In genomic region chr11:107325739-107326725, GRCm38 (mm10) we compare ENCODE assay signal across 8 mouse cellular contexts.
DNase-seq lines count a peak whose midpoint lies in the region; ATAC-seq lines count a peak whose summit lies in the region.
"Had no signal": no experiment of that assay in that cellular context is flagged by ENCODE, and none has a peak within 500 bp of the region (broad histone marks: within the 10 kb centered on the region; RNA-seq: fewer than 3 reads in every experiment).

No protein-coding gene starts in this region.

- 50% methylated on average over 14 of the region's 14 CpGs for WGBS in neural tube, embryonic 11.5 days
- 56% methylated on average over 14 of the region's 14 CpGs for WGBS in embryonic facial prominence, embryonic 10.5 days
- 22% methylated on average over 14 of the region's 14 CpGs for WGBS in hindbrain, embryonic 16.5 days

- no peak overlapping the region for H3K4me2 ChIP-seq in neural tube, embryonic 11.5 days (ENCODE audit: low read depth)
- no peak overlapping the region for H3K4me2 ChIP-seq in hindbrain, embryonic 16.5 days (ENCODE audit: low read length)

- no peak for ATAC-seq in neural tube, embryonic 11.5 days (ENCODE audit: insufficient read depth, low FRiP score, low TSS enrichment)
- ATAC-seq in hindbrain, embryonic 16.5 days, result peak; percentile 55; the same call in 1 of the 2 replicates

- no peaks in the 10 kb centered on the region for H3K27me3 ChIP-seq in neural tube, embryonic 11.5 days (ENCODE audit: control insufficient read depth, insufficient read depth, low read length)
- H3K27me3 ChIP-seq in embryonic facial prominence, embryonic 10.5 days (replicated peaks; ENCODE audit: low read depth, poor library complexity, severe bottlenecking), result no peaks in the 10 kb centered on the region
- H3K27me3 ChIP-seq in hindbrain, embryonic 16.5 days (replicated peaks; ENCODE audit: control insufficient read depth, insufficient read depth, low read length), result no peaks in the 10 kb centered on the region

- no peaks in the 10 kb centered on the region for H3K4me1 ChIP-seq in neural tube, embryonic 11.5 days (ENCODE audit: control insufficient read depth, insufficient read depth, low read length)
- H3K4me1 ChIP-seq in embryonic facial prominence, embryonic 10.5 days, result peaks cover 8% of the 10 kb centered on the region
- 0 out of 2 replicates have a peak, but pooled peaks cover 2% of the 10 kb centered on the region for H3K4me1 ChIP-seq in hindbrain, embryonic 16.5 days (ENCODE audit: control insufficient read depth, insufficient read depth, low read depth, low read length)

- H3K4me3 ChIP-seq in neural tube, embryonic 11.5 days (ENCODE audit: low read depth, low read length), result no peak overlapping the region
- H3K4me3 ChIP-seq in embryonic facial prominence, embryonic 10.5 days, result no peak overlapping the region
- H3K4me3 ChIP-seq in hindbrain, embryonic 16.5 days (ENCODE audit: low read length), result no peak overlapping the region
- H3K4me3 ChIP-seq: erythroblast, embryonic 14.5 days had no signal

- H3K36me3 ChIP-seq in neural tube, embryonic 11.5 days (ENCODE audit: control insufficient read depth, insufficient read depth, low read length), result no peaks in the 10 kb centered on the region
- peaks cover 46% of the 10 kb centered on the region for H3K36me3 ChIP-seq in embryonic facial prominence, embryonic 10.5 days (replicated peaks)
- H3K36me3 ChIP-seq in hindbrain, embryonic 16.5 days (ENCODE audit: control insufficient read depth, insufficient read depth, low read length), result no peaks in the 10 kb centered on the region

- peak; percentile 42 for DNase-seq in neural tube, embryonic 11.5 days (ENCODE audit: low spot score)
- no peak for DNase-seq in neural tube, embryonic 10.5 days (ENCODE audit: extremely low spot score, low spot score)
- DNase-seq in embryonic facial prominence, embryonic 10.5 days (ENCODE audit: low spot score), result peak; percentile 17
- DNase-seq in spleen, adult 18-20 months, result no peak
- DNase-seq in adrenal gland, postnatal 4 days (ENCODE audit: low spot score in 2 of 2), result no peak
- DNase-seq in right cerebral cortex, adult 18-20 months, result no peak

- no peak overlapping the region for H3K9ac ChIP-seq in neural tube, embryonic 11.5 days (ENCODE audit: low read length)
- no peak overlapping the region for H3K9ac ChIP-seq in hindbrain, embryonic 16.5 days (ENCODE audit: low read depth, low read length)

- H3K9me3 ChIP-seq in neural tube, embryonic 11.5 days (ENCODE audit: control insufficient read depth, low read length), result no peaks in the 10 kb centered on the region
- no peaks in the 10 kb centered on the region for H3K9me3 ChIP-seq in embryonic facial prominence, embryonic 10.5 days
- H3K9me3 ChIP-seq in hindbrain, embryonic 16.5 days (ENCODE audit: control insufficient read depth, low read length), result no peaks in the 10 kb centered on the region

- no peak overlapping the region for H3K27ac ChIP-seq in neural tube, embryonic 11.5 days (ENCODE audit: low read depth, low read length)
- H3K27ac ChIP-seq in embryonic facial prominence, embryonic 10.5 days (replicated peaks), result peak overlapping the region; percentile 49; the same call in 1 of the 2 replicates
- H3K27ac ChIP-seq in hindbrain, embryonic 16.5 days (ENCODE audit: low read depth, low read length), result no peak overlapping the region; the same call in 1 of the 2 replicates

Comparison
In these comparisons a context has a peak if more than half of its experiments do, and no peak if none do; other contexts are left out.
1. DNase-seq: peak in neural tube, embryonic 11.5 days (single experiment) and embryonic facial prominence, embryonic 10.5 days (single experiment); none in neural tube, embryonic 10.5 days (single experiment), spleen, adult 18-20 months (0 of 2), adrenal gland, postnatal 4 days (0 of 2) and right cerebral cortex, adult 18-20 months (single experiment).